Mouse (Mus musculus) intestine, postnatal 0 days (tissue): ENCODE results near the gene Slc25a35. TPM values are rescaled to one million over a fixed set of nuclear protein-coding genes. Genes with fewer than 3 reads are reported as not detected.
A peak's percentile ranks its signal among the peaks of the same experiment; 100 is the strongest.
"Not testable (repeated sequence)": the region's sequence is repeated elsewhere in the genome, so short reads cannot be mapped to it uniquely, and the experiment has no call there.

Experiments used
- ATAC-seq: fragments of 200-750 bp; cut with Nextera tagmentation; 2 replicates; pipeline ENCODE4 v1.8.0; 2017; ENCODE audit warnings: mild to moderate bottlenecking, moderate TSS enrichment, moderate library complexity
- H3K27ac ChIP-seq: fragments of 300-500 bp; sonication (generic); 2 replicates; pipeline ENCODE4 v1.5.1; 2014; ENCODE audit warnings: mild to moderate bottlenecking, low read depth, low read length, moderate library complexity
- H3K27me3 ChIP-seq: fragments of 300-500 bp; sonication (generic); replicated peaks from 2 replicates; pipeline ENCODE4 v1.6.1; 2014; ENCODE audit warnings: low read length, mixed read lengths; ENCODE audit not compliant: control insufficient read depth, insufficient read depth
- H3K36me3 ChIP-seq: fragments of 300-500 bp; sonication (generic); 2 replicates; pipeline ENCODE4 v1.6.1; 2014; ENCODE audit warnings: mild to moderate bottlenecking, moderate library complexity; ENCODE audit not compliant: control insufficient read depth, insufficient read depth
- H3K4me1 ChIP-seq: fragments of 300-500 bp; sonication (generic); replicated peaks from 2 replicates; pipeline ENCODE4 v1.6.1; 2014; ENCODE audit warnings: antibody characterized with exemption, low read length, mixed read lengths; ENCODE audit not compliant: control insufficient read depth, insufficient read depth
- H3K4me2 ChIP-seq: fragments of 300-500 bp; sonication (generic); replicated peaks from 2 replicates; pipeline ENCODE4 v1.6.1; 2014; ENCODE audit warnings: low read depth, mild to moderate bottlenecking, moderate library complexity
- H3K4me3 ChIP-seq: fragments of 300-500 bp; sonication (generic); 2 replicates; pipeline ENCODE4 v1.5.1; 2014; ENCODE audit warnings: low read depth, low read length
- H3K9ac ChIP-seq: fragments of 300-500 bp; sonication (generic); 2 replicates; pipeline ENCODE4 v1.6.1; 2014; ENCODE audit warnings: mild to moderate bottlenecking, low read depth, low read length
- H3K9me3 ChIP-seq: fragments of 300-500 bp; sonication (generic); 2 replicates; pipeline ENCODE4 v1.6.1; 2016; ENCODE audit warnings: mixed run types; ENCODE audit not compliant: control insufficient read depth
- CTCF ChIP-seq: sonication (generic); IDR thresholded peaks from 2 replicates; pipeline ENCODE4 v1.5.1; 2016; ENCODE audit warnings: low read depth, mild to moderate bottlenecking, control low read depth, antibody characterized with exemption, moderate library complexity
- WGBS: fragments of 180-500 bp; shearing (Covaris S2); extraction: QIAGEN DNeasy Blood & Tissue Kit; methylation state at CpG from one replicate; pipeline ENCODE4 v1.1.7; 2014; 5-methylcytosine and 5-hydroxymethylcytosine counted together
- polyA plus RNA-seq: library from polyadenylated mRNA; unstranded; fragments of >200 nt; fragmentation: Nextera tagmentation; extraction: Ambion mirVana; gene quantifications from 2 replicates; pipeline ENCODE4 v1.2.1, GENCODE M21; 2015

Slc25a35 gene
- polyA plus RNA-seq, 1 experiment from 2014 or later, result 1.9 TPM

- no peak overlapping the region for H3K9ac ChIP-seq
- TF ChIP-seq CTCF, result no peak
- H3K4me3 ChIP-seq, result no peak overlapping the region
- no peaks in the 10 kb centered on the region for H3K4me1 ChIP-seq
- H3K27me3 ChIP-seq, result no peaks in the 10 kb centered on the region
- H3K4me2 ChIP-seq, result no peak overlapping the region
- ATAC-seq, result no peak
- H3K27ac ChIP-seq, result no peak overlapping the region
- no peaks in the 10 kb centered on the region for H3K9me3 ChIP-seq
- no peaks in the 10 kb centered on the region for H3K36me3 ChIP-seq
- WGBS, result 44% methylated on average over 1 of the region's 1 CpGs
These were observed 1.4 kb upstream of the Slc25a35 start for GRCm38 (mm10) chr11:68966554-68966953.

GRCm38 (mm10) chr11:68968752-68969151, 821 bp downstream of the Slc25a35 start:
- H3K4me2 ChIP-seq, result peak overlapping the region; percentile 95
- no peaks in the 10 kb centered on the region for H3K36me3 ChIP-seq
- H3K9me3 ChIP-seq, result no peaks in the 10 kb centered on the region
- no peak for ATAC-seq
- H3K27me3 ChIP-seq, result no peaks in the 10 kb centered on the region
- 0 out of 2 replicates have a peak overlapping the region, but pooled peaks have one; percentile 34 for H3K9ac ChIP-seq
- TF ChIP-seq CTCF, result no peak
- H3K27ac ChIP-seq, result no peak overlapping the region
- H3K4me3 ChIP-seq, result no peak overlapping the region
- H3K4me1 ChIP-seq, result no peaks in the 10 kb centered on the region
- 89% methylated on average over 11 of the region's 11 CpGs for WGBS

- TF ChIP-seq CTCF, result no peak
- WGBS, result 64% methylated on average over 4 of the region's 4 CpGs
- Histone ChIP-seq H3K4me2 (no peak overlapping the region), H3K4me3 (no peak overlapping the region), H3K9ac (no peak overlapping the region), H3K4me1 (peaks cover 6% of the 10 kb centered on the region), H3K27ac (no peak overlapping the region), H3K36me3 (no peaks in the 10 kb centered on the region), H3K9me3 (no peaks in the 10 kb centered on the region), H3K27me3 (no peaks in the 10 kb centered on the region)
- no peak for ATAC-seq
These were observed 2.3 kb downstream of the Slc25a35 start for GRCm38 (mm10) chr11:68970232-68970631.

- not testable (repeated sequence) for H3K27ac ChIP-seq, H3K4me1 ChIP-seq, H3K9ac ChIP-seq, H3K36me3 ChIP-seq, H3K27me3 ChIP-seq, H3K9me3 ChIP-seq
- peak overlapping the region; percentile 64 for H3K4me2 ChIP-seq
- peak; percentile 82 for ATAC-seq
- H3K4me3 ChIP-seq, result peak overlapping the region; percentile 25
- under 1% methylated on average over 37 of the region's 38 CpGs for WGBS
These were observed 5.5 kb downstream of the Slc25a35 start for GRCm38 (mm10) chr11:68973250-68974058.

GRCm38 (mm10) chr11:68974059-68974450, 6.1 kb downstream of the Slc25a35 start:
- ATAC-seq, result no peak
- no peaks in the 10 kb centered on the region for H3K36me3 ChIP-seq
- no peaks in the 10 kb centered on the region for H3K9me3 ChIP-seq
- peak overlapping the region; percentile 25 for H3K4me3 ChIP-seq
- WGBS, result 39% methylated on average over 6 of the region's 6 CpGs
- H3K27me3 ChIP-seq, result no peaks in the 10 kb centered on the region
- H3K9ac ChIP-seq, result no peak overlapping the region
- TF ChIP-seq CTCF, result no peak
- peaks cover 6% of the 10 kb centered on the region for H3K4me1 ChIP-seq
- peak overlapping the region; percentile 64 for H3K4me2 ChIP-seq
- H3K27ac ChIP-seq, result no peak overlapping the region

- 80% methylated on average over 7 of the region's 7 CpGs for WGBS
- ATAC-seq, result no peak
- Histone ChIP-seq H3K4me1 (peaks cover 6% of the 10 kb centered on the region), H3K27ac (no peak within 1 kb of the TSS), H3K9me3 (no peaks in the 10 kb centered on the region), H3K4me3 (peak within 1 kb of the TSS; percentile 25), H3K27me3 (no peaks in the 10 kb centered on the region), H3K36me3 (no peaks in the 10 kb centered on the region), H3K4me2 (peak within 1 kb of the TSS; percentile 64), H3K9ac (no peak within 1 kb of the TSS)
- TF ChIP-seq CTCF, result no peak
These were observed 7.2 kb downstream of the Slc25a35 start, which contains the start of gene Rangrf for GRCm38 (mm10) chr11:68975085-68975484. Rangrf (minus strand) TSS chr11:68975185.
